Mouse (Mus musculus): ENCODE measurements around the gene AY358078.

Gene AY358078

DNA sequence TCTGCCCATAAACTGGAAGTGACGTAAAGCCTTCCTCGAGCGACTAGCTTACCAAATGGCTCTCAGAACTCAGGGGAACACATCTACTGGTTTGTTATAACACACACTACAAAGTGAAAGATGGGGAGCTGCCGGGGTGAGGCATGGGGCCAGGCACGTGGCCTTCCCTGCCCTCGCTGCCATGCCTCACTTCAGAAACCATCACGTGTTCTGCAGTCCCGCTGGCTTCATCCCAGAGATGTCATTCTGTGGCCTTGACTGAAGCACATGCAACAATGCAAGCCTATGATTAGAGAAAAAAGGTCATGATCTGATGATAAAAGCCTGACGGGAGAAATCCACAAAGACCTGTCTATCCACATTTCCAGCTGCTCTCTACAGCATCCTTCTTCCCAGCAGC is 71.9 kb downstream of the AY358078 start:
- intact Hi-C loops (cut with DNase I): no loop called here

Small RNA genes within 50 kb of the gene (microRNA-seq; reads per million reads assigned to microRNA genes)
- gene Gm27375: 0 reads per million in 2 experiments
